Mouse (Mus musculus): ENCODE measurements around the gene Baz2b.
"Not testable (repeated sequence)": the region's sequence is repeated elsewhere in the genome, so short reads cannot be mapped to it uniquely, and the experiment has no call there.

Baz2b gene

GRCm38 (mm10) chr2:60088785-60089527 lies 120.7 kb downstream of the Baz2b start:
- no peak for DNase-seq (ENCODE audit: low read depth)

- DNase-seq (ENCODE audit: low read depth), result no peak
Observed at GRCm38 (mm10) chr2:60086197-60086903, 123.3 kb downstream of the Baz2b start.

DNA sequence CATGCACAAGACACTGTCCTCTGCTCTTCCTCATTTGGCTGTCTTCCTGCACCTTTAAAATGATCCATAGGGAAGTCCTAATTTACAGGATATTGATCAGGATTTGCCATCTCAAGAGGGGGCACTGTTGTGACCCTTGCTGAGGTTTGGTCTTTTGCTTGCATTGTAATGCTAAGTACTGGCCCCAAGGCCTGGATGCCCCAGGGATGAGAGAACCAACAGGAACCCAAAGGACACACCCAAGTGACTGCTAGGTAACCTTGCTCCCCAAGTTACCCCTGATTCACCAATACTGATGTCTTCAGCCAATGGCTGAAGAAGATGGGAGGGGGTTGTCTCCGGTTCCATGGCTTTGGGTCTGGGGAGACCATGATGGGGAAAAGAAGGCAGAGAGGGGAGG lies 124.8 kb downstream of the Baz2b start:
- DNase-seq (ENCODE audit: low read depth), result no peak

DNA sequence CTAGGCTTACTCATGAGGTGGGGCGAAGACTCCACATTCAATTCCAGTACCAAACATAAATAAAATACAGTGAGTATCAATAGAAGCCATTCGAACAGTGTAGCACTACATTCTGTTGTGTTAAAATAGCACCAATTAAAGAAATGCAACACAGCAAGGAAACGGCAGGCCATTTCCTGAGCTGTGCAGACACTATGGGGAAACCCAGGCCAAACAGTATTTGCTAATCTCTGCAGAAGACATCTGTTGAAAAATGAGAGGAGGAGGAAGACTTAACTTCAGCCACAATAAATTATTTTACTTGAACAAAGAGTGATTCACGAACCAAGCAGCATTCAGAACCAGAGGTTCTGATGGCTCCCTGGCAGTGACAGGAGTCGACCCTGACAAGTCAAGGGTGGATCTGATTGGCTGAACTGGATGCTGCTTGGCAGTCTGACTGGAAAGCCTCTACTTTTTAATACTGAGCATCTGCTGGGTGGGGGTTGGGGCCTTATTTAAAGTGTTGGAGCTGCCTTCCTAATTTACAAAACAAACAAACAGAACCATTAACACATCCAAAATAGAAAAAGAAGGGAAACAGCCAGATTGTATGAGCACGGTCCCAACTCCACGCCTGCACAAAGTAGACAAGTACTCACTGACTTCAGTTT lies 126.5 kb downstream of the Baz2b start:
- DNase-seq (ENCODE audit: low read depth), result peak; percentile 10

- no peak for DNase-seq (ENCODE audit: low read depth)
Observed at GRCm38 (mm10) chr2:60082225-60082624, 127.4 kb downstream of the Baz2b start.

GRCm38 (mm10) chr2:60080831-60081230 lies 128.8 kb downstream of the Baz2b start:
- DNase-seq (ENCODE audit: low read depth), result no peak

DNA sequence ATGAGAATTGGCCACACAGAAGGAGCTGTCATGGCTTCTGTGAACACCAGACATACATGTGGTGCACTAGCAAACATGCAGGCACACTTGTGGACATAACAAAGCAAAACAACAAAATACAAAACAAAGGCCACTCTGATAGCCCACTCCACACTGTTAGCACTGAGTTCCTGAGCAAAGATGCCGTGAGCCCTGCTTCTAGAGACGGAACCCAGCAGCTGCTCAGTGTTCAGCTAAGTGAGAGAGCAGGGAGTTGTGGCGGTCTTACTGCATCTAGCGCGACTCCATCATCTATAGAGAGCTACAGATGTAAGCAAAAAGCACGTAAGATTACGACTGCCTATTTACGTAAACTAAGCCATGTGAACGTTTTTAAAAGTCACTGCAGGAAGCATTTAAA lies 132.0 kb downstream of the Baz2b start:
- DNase-seq (ENCODE audit: low read depth), result no peak

GRCm38 (mm10) chr2:60076800-60077199 lies 132.8 kb downstream of the Baz2b start:
- DNase-seq (ENCODE audit: low read depth), result no peak

DNA sequence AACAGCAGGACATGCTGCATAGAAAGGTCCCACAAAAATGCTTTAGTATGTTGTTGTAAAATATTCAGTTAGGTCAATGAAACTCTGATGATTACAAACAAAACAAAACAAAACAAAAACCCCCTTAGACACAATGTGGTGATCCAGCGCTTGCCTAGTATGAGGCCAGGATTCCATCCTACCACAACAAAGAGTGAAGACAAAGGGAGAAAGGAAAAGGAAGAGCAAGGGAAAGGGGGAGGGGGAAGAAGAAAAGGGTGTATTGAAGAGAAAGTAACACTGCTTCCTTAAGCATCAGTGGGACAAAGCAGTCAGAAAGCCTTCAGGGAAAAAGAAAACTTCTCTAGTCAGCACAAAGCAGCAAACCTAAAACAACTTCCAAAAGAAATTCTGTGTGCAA lies 133.6 kb downstream of the Baz2b start:
- DNase-seq (ENCODE audit: low read depth), result no peak

DNA sequence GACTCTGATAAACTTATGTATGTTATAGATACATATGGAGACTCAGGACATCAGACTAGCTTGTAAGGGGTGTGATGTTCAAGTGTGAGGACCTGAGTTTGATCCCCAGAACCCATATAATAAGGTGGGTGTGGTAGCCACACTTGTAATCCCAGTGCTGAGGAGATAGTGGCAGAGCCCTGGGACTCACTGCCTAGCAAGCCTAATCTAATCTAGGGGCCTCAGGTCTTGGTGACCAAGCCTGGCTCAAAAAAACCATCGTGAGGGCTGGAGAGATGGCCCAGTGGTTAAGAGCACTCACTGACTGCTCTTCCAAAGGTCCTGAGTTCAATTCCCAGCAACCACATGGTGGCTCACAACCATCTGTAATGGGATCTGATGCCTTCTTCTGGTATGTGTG lies 135.8 kb downstream of the Baz2b start:
- not testable (repeated sequence) for DNase-seq (ENCODE audit: low read depth)

DNA sequence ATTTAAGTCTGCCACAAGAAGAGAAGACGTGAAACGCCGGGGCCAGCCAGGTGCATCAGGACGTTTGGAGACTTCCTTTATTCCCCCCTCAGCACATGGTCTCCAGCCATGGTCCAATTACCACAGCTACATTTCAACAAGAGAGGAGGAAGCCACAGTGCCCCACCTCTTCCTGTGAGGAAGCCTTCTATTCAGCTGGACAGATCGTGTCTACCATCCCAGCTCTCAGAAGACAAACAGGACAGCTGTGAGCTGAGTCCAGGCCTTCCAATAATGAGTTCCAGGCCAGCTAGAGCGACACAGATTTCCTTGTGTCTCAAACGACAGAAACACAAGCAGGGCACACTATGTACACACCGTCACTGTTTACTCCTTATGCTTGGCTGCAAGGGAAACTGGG lies 137.8 kb downstream of the Baz2b start:
- no peak for DNase-seq (ENCODE audit: low read depth)

GRCm38 (mm10) chr2:60070938-60071337 lies 138.7 kb downstream of the Baz2b start:
- DNase-seq (ENCODE audit: low read depth), result no peak

- no peak for DNase-seq (ENCODE audit: low read depth)
Observed at GRCm38 (mm10) chr2:60068468-60068867, 141.2 kb downstream of the Baz2b start.

DNA sequence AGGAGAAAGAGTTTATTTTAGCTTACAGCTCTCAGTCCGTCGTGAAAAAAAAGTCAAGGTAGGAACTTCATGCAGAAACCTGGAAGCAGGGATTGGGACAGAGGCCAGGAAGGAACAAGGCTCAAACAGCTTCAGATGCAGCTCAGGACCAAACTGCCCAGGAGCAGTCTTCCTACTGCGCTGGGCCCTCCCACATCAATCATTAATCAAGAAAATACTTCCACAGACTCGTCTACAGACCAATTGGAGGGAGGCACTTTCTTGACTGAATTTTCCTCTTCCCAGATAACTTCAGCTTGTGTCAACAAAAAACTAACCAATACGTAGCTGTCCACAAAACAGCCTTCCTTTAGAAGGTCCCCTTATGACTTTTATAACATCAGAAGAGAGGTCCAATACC lies 144.2 kb downstream of the Baz2b start:
- DNase-seq (ENCODE audit: low read depth), result no peak

GRCm38 (mm10) chr2:60060185-60060775 lies 149.4 kb downstream of the Baz2b start:
- no peak for DNase-seq (ENCODE audit: low read depth)

- no peak for DNase-seq (ENCODE audit: low read depth)
Observed at GRCm38 (mm10) chr2:60059300-60059699, 150.3 kb downstream of the Baz2b start.

- DNase-seq (ENCODE audit: low read depth), result no peak
Observed at GRCm38 (mm10) chr2:60056043-60056442, 153.6 kb downstream of the Baz2b start.

- no peak for DNase-seq (ENCODE audit: low read depth)
Observed at GRCm38 (mm10) chr2:60054808-60055535, 154.7 kb downstream of the Baz2b start.

GRCm38 (mm10) chr2:60053222-60054010 lies 156.2 kb downstream of the Baz2b start:
- DNase-seq (ENCODE audit: low read depth), result no peak

DNA sequence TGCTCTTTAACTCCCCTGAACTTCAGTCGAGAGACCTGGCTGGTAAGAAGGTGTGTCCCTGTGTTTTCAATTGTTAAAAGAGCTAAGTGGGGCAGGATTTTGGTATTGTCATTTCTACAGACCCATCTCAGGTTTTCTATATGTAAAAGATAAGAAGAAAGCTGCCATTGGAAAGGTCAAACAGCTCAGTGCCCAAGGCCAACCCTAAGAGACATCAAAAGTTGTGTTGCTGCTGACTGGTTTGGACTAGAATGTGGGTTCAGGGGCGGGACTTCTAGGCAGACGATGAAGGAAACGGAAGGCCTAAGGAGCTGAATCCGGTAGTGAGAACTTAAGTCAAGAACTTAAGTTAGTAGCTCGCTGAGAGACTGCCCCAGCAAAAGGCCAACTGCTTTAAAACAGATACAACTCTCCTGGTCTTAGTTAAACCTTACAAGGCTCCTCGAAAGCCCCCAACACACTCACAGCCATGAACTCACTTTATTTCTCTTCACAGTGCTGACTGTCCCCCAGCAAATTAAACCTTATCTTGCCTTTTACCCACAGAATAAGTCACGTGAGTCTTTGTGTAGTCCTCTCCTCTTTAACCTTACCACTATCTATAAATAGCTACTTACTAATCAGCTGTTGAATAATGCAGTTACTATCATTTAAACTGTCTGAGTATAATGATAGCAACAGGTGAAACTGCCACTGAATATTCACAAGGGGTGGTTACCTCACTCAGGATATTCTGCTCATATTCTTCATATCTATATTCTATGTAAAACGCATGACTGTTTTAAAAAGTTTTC lies 158.8 kb downstream of the Baz2b start:
- peak; percentile 39 for DNase-seq (ENCODE audit: low read depth)

All from naive thymus-derived CD4-positive, alpha-beta T cell, adult 2 months (primary cell).